8 mouse cellular contexts compared by ENCODE assay signal in genomic region chr1:165460801-165461377, GRCm38 (mm10). TPM values are rescaled to one million over a fixed set of nuclear protein-coding genes. Genes with fewer than 3 reads are reported as not detected.
DNase-seq lines count a peak whose midpoint lies in the region; ATAC-seq lines count a peak whose summit lies in the region.

No protein-coding gene starts in this region.

- WGBS in hindbrain, embryonic 15.5 days, result under 1% methylated on average over 40 of the region's 41 CpGs

- peak overlapping the region; percentile 99 for H3K4me3 ChIP-seq in hindbrain, embryonic 15.5 days

- H3K9ac ChIP-seq in hindbrain, embryonic 15.5 days, result peak overlapping the region; percentile 89

- no peaks in the 10 kb centered on the region for H3K27me3 ChIP-seq in hindbrain, embryonic 15.5 days

- ATAC-seq in hindbrain, embryonic 15.5 days (ENCODE audit: low FRiP score, low read depth), result peak; percentile 98

- H3K36me3 ChIP-seq in hindbrain, embryonic 15.5 days, result no peaks in the 10 kb centered on the region

- H3K9me3 ChIP-seq in hindbrain, embryonic 15.5 days, result no peaks in the 10 kb centered on the region

- H3K4me2 ChIP-seq in hindbrain, embryonic 15.5 days, result peak overlapping the region; percentile 94

- peak overlapping the region; percentile 95 for H3K27ac ChIP-seq in hindbrain, embryonic 15.5 days (replicated peaks)

- peak; percentile 100 for DNase-seq in T-cell, adult 2 months (ENCODE audit: low spot score)
- DNase-seq in cerebellum, postnatal 36 days, result peak; percentile 98 to 99
- DNase-seq in frontal cortex, postnatal 36 days (ENCODE audit: low spot score in 2 of 2), result peak; percentile 99
- peak; percentile 99 for DNase-seq in left cerebral cortex, adult 11 months (ENCODE audit: low spot score)
- DNase-seq in lung, postnatal 4 days, result peak; percentile 99 to 100
- peak; percentile 100 for DNase-seq in retina, postnatal 7 days (ENCODE audit: low read depth, low spot score)
- DNase-seq in urinary bladder, adult 2 months (ENCODE audit: low spot score), result peak; percentile 99

- peaks cover 29% of the 10 kb centered on the region for H3K4me1 ChIP-seq in hindbrain, embryonic 15.5 days (replicated peaks)

RNA-seq across cellular contexts. Expression of gene Mpc2, which starts 0.5 kb away (rescaled TPM):
- 202 and 223 TPM in 2 replicates for polyA plus RNA-seq in hindbrain, embryonic 15.5 days (2015; fragmentation: Nextera tagmentation; extraction: Ambion mirVana)
- 78.2 and 91.6 TPM in 2 replicates for polyA plus RNA-seq in urinary bladder, adult 2 months (2012; rRNA removed)

RNA-seq across cellular contexts. Expression of gene Dcaf6, which starts 0.6 kb away (rescaled TPM):
- 15.6 and 17.0 TPM in 2 replicates for polyA plus RNA-seq in hindbrain, embryonic 15.5 days (2015; fragmentation: Nextera tagmentation; extraction: Ambion mirVana)
- 37.4 and 37.7 TPM in 2 replicates for polyA plus RNA-seq in urinary bladder, adult 2 months (2012; rRNA removed)

RNA-seq across cellular contexts. Expression of gene Adcy10, which starts 24.1 kb away (rescaled TPM):
- polyA plus RNA-seq in hindbrain, embryonic 15.5 days (2015; fragmentation: Nextera tagmentation; extraction: Ambion mirVana), result 0.12 and 0.56 TPM in 2 replicates
- polyA plus RNA-seq in urinary bladder, adult 2 months (2012; rRNA removed), result 0.04 TPM in 1 of 2 replicates, not detected in the other

Comparison
In these comparisons a context has a peak if more than half of its experiments do, and no peak if none do; other contexts are left out.
1. Peak in every context shown above with its lines: DNase-seq, ATAC-seq, H3K4me3 ChIP-seq and H3K27ac ChIP-seq.